Mouse (Mus musculus) kidney, postnatal 0 days (tissue): ENCODE data around the gene Stk10. TPM values are rescaled to one million over a fixed set of nuclear protein-coding genes. Genes with fewer than 3 reads are reported as not detected.
A peak's percentile ranks its signal among the peaks of the same experiment; 100 is the strongest.

ENCODE experiments used
- ATAC-seq: fragments of 200-750 bp; cut with Nextera tagmentation; replicated peaks from 2 replicates; pipeline ENCODE4 v1.8.0; 2017; ENCODE audit warnings: low read depth, moderate number of reproducible peaks, moderate TSS enrichment, moderate library complexity; ENCODE audit not compliant: low FRiP score
- DNase-seq: peaks from one replicate; pipeline ENCODE4 v3.0.0-alpha.2; 2016; ENCODE audit warnings: low spot score
- H3K27ac ChIP-seq: fragments of 300-500 bp; sonication (generic); 2 replicates; pipeline ENCODE4 v1.5.1; 2014; ENCODE audit warnings: mild to moderate bottlenecking
- H3K27me3 ChIP-seq: fragments of 300-500 bp; sonication (generic); 2 replicates; pipeline ENCODE4 v1.6.1; 2014; ENCODE audit warnings: low read length, mixed read lengths; ENCODE audit not compliant: insufficient read depth
- H3K36me3 ChIP-seq: fragments of 300-500 bp; sonication (generic); 2 replicates; pipeline ENCODE4 v1.6.1; 2014; ENCODE audit warnings: low read length, mixed read lengths; ENCODE audit not compliant: insufficient read depth
- H3K4me1 ChIP-seq: fragments of 300-500 bp; sonication (generic); replicated peaks from 2 replicates; pipeline ENCODE4 v1.6.1; 2014; ENCODE audit warnings: antibody characterized with exemption, low read length, mixed read lengths; ENCODE audit not compliant: insufficient read depth
- H3K4me2 ChIP-seq: fragments of 300-500 bp; sonication (generic); 2 replicates; pipeline ENCODE4 v1.6.1; 2014; ENCODE audit warnings: mild to moderate bottlenecking, low read length, moderate library complexity, mixed read lengths
- H3K4me3 ChIP-seq: fragments of 300-500 bp; sonication (generic); replicated peaks from 2 replicates; pipeline ENCODE4 v1.5.1; 2014; ENCODE audit warnings: low read depth, low read length
- H3K9ac ChIP-seq: fragments of 300-500 bp; sonication (generic); 2 replicates; pipeline ENCODE4 v1.6.1; 2014; ENCODE audit warnings: low read depth, low read length
- H3K9me3 ChIP-seq: fragments of 300-500 bp; sonication (generic); replicated peaks from 2 replicates; pipeline ENCODE4 v1.6.1; 2016; ENCODE audit warnings: low read length, inconsistent platforms, mixed read lengths
- CTCF ChIP-seq: IDR thresholded peaks from 2 replicates; pipeline ENCODE4 v1.5.1; 2016; ENCODE audit warnings: antibody characterized with exemption, low read depth, mild to moderate bottlenecking, moderate library complexity
- WGBS: fragments of 180-500 bp; shearing (Covaris S2); extraction: QIAGEN DNeasy Blood & Tissue Kit; methylation state at CpG from one replicate; pipeline ENCODE4 v1.1.7; 2014; 5-methylcytosine and 5-hydroxymethylcytosine counted together
- polyA plus RNA-seq: library from polyadenylated mRNA; unstranded; fragments of >200 nt; fragmentation: Nextera tagmentation; extraction: Ambion mirVana; gene quantifications from 2 replicates; pipeline ENCODE4 v1.2.1, GENCODE M21; 2015

Stk10 gene
- polyA plus RNA-seq, 1 experiment from 2014 or later: 2.4 TPM

DNA sequence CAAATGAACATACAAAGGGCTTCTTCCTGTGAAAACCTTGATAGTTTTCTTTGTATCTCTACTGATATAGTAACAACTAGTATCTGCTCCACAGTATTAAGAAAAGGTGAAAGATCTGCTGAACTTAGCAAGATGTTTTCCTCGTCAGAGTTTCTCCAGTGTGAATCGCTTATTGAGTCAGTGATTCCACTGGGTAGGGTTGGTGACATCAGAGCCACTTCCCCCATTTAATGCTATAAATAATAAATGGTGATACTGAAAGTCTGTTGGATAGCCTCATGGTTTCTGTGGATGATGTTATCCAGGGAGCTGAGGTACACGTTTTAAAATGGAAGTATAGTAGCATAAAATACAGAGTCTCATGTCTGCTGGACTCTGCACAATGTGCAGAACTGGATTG lies 110.9 kb downstream of the Stk10 start:
- DNase-seq (peak; percentile 28), ATAC-seq (no peak)
- peak overlapping the region; percentile 89 for H3K4me3 ChIP-seq
- peak overlapping the region; percentile 97 for H3K27ac ChIP-seq
- H3K27me3 ChIP-seq: no peaks in the 10 kb centered on the region
- H3K9me3 ChIP-seq: no peaks in the 10 kb centered on the region
- peak overlapping the region; percentile 78 for H3K4me2 ChIP-seq
- 6% methylated on average over 3 of the region's 3 CpGs for WGBS
- peak overlapping the region; percentile 93 for H3K9ac ChIP-seq
- no peaks in the 10 kb centered on the region for H3K36me3 ChIP-seq
- TF ChIP-seq CTCF: no peak
- H3K4me1 ChIP-seq: 0 out of 2 replicates have a peak, but pooled peaks cover 3% of the 10 kb centered on the region

DNA sequence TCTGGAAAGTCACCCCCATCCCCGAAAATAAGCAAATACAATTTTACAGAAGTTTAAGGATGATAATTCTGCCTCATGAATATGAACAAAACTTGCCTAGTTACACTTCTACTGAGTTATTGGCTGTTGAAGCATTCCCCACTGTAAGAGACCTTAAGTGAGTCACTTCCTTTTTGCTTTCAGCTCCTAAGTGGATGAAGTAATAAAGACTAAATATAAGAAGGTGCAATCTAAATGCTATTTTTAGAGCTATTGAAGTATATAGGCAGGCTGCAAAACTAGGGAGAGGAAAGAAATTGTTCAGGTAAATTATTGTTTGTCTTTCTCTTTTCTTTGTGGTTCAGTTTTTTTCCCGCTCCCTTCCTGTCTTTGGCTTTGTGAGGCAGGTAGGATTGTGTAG lies 114.2 kb downstream of the Stk10 start:
- no peaks in the 10 kb centered on the region for H3K36me3 ChIP-seq
- H3K27me3 ChIP-seq: no peaks in the 10 kb centered on the region
- no peak overlapping the region for H3K27ac ChIP-seq
- no peak for TF ChIP-seq CTCF
- H3K9ac ChIP-seq: no peak overlapping the region
- DNase-seq: no peak
- H3K9me3 ChIP-seq: no peaks in the 10 kb centered on the region
- H3K4me2 ChIP-seq: no peak overlapping the region
- ATAC-seq: no peak
- no peak overlapping the region for H3K4me3 ChIP-seq
- 86% methylated on average over 2 of the region's 2 CpGs for WGBS
- H3K4me1 ChIP-seq: peaks cover 7% of the 10 kb centered on the region; the same call in 1 of the 2 replicates

- no peak for DNase-seq
- no peaks in the 10 kb centered on the region for H3K9me3 ChIP-seq
- H3K4me2 ChIP-seq: peak overlapping the region; percentile 22
- no peak for TF ChIP-seq CTCF
- peak overlapping the region; percentile 1; the same call in 1 of the 2 replicates for H3K9ac ChIP-seq
- H3K4me3 ChIP-seq: no peak overlapping the region
- no peaks in the 10 kb centered on the region for H3K27me3 ChIP-seq
- ATAC-seq: no peak; the same call in 1 of the 2 replicates
- H3K36me3 ChIP-seq: no peaks in the 10 kb centered on the region
- peaks cover 12% of the 10 kb centered on the region; the same call in 1 of the 2 replicates for H3K4me1 ChIP-seq
- H3K27ac ChIP-seq: peak overlapping the region; percentile 84
These were observed 117.2 kb downstream of the Stk10 start for GRCm38 (mm10) chr11:32650236-32650749.

- 66% methylated on average over 7 of the region's 7 CpGs for WGBS
- Histone ChIP-seq H3K4me2 (peak overlapping the region; percentile 22), H3K4me1 (peaks cover 15% of the 10 kb centered on the region; the same call in 1 of the 2 replicates), H3K27me3 (no peaks in the 10 kb centered on the region), H3K9ac (peak overlapping the region; percentile 1; the same call in 1 of the 2 replicates), H3K9me3 (no peaks in the 10 kb centered on the region), H3K36me3 (no peaks in the 10 kb centered on the region), H3K27ac (peak overlapping the region; percentile 84), H3K4me3 (no peak overlapping the region)
- DNase-seq (peak; percentile 34), ATAC-seq (peak; percentile 24; the same call in 1 of the 2 replicates)
- TF ChIP-seq CTCF: no peak
These were observed 117.9 kb downstream of the Stk10 start for GRCm38 (mm10) chr11:32650893-32651590.

DNA sequence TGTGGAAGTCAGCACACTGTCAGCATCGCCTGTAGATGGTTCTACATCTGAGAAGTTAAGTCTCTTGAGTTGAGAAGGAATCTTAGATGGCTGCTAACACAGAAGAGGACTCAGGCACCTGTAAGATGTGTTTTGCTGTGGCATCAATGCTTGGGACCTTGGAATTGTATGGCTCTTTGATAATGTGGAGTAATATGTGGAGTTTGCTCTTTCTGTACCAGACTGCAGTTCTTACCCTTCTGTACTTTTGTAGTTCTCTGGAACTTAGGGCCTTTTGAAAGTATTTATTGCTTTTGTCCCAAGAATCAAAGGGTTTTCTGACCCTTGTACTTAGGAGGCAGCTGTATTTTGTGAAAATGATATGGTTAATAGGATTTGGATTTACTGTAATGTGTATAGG lies 118.6 kb downstream of the Stk10 start:
- no peak for TF ChIP-seq CTCF
- Histone ChIP-seq H3K36me3 (no peaks in the 10 kb centered on the region), H3K4me3 (no peak overlapping the region), H3K9me3 (no peaks in the 10 kb centered on the region), H3K27me3 (no peaks in the 10 kb centered on the region), H3K4me2 (no peak overlapping the region), H3K9ac (no peak overlapping the region), H3K27ac (peak overlapping the region; percentile 84), H3K4me1 (peaks cover 15% of the 10 kb centered on the region; the same call in 1 of the 2 replicates)
- ATAC-seq (no peak), DNase-seq (no peak)
- 64% methylated on average over 1 of the region's 1 CpGs for WGBS

GRCm38 (mm10) chr11:32662082-32662656 lies 129.1 kb downstream of the Stk10 start:
- H3K9me3 ChIP-seq: no peaks in the 10 kb centered on the region
- H3K27me3 ChIP-seq: no peaks in the 10 kb centered on the region
- H3K9ac ChIP-seq: no peak overlapping the region
- no peak for TF ChIP-seq CTCF
- H3K36me3 ChIP-seq: no peaks in the 10 kb centered on the region
- H3K4me3 ChIP-seq: no peak overlapping the region
- no peak overlapping the region for H3K4me2 ChIP-seq
- 85% methylated on average over 1 of the region's 1 CpGs for WGBS
- ATAC-seq (no peak), DNase-seq (no peak)
- H3K4me1 ChIP-seq: no peaks in the 10 kb centered on the region
- no peak overlapping the region for H3K27ac ChIP-seq
